In the genomic region with DNA sequence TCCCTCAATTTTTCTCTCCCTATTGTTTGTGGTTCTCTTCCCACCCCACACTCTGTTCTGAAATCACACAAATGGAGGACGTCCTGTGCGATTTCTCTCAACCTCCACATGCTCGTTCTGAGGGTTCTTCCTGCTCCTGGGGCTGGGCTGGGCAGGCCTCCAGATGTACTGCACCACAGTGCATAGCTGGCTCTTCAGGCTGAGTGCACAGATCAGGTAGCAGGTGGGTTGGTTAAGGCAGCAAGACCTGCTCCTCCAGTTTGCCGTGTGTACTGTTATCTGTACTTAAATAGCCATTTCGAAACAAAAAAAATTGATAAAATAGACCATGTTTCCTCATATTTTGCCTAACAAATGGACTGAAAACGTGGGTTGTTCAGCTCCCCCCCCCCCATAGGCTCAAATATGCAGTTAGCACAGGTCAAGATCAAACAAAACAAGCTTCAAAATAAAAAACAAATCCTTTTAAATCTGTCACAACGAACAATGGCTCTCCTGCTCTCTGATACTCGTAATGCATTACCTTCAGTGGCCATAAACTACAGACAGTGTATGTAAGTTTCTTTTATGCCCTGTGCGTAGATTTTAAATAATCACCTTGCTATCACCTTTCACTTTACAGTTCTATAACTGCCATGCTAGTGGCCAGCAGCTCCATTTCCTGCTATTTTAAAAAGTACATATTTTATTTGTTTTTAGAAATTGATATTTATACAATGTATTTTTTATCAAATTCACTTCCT, we compare ENCODE assay signal across 23 mouse cellular contexts. TPM values are rescaled to one million over a fixed set of nuclear protein-coding genes. Genes with fewer than 3 reads are reported as not detected.
DNase-seq lines count a peak whose midpoint lies in the region; ATAC-seq and TF ChIP-seq lines count a peak whose summit lies in the region.
"Had no signal": no experiment of that assay in that cellular context is flagged by ENCODE, and none has a peak within 500 bp of the region (broad histone marks: within the 10 kb centered on the region; RNA-seq: fewer than 3 reads in every experiment).

No protein-coding gene starts in this region.

- TF ChIP-seq CTCF in lung, postnatal 0 days (IDR thresholded peaks at IDR 0.05): no peak
- no peak for TF ChIP-seq CTCF in stomach, postnatal 0 days (IDR thresholded peaks at IDR 0.05; ENCODE audit: low read depth)

- H3K4me3 ChIP-seq in intestine, embryonic 16.5 days (ENCODE audit: low read length): no peak overlapping the region
- H3K4me3 ChIP-seq in lung, postnatal 0 days (ENCODE audit: low read depth, low read length): no peak overlapping the region
- no peak overlapping the region for H3K4me3 ChIP-seq in stomach, postnatal 0 days (ENCODE audit: low read depth, low read length)
- no peak overlapping the region for H3K4me3 ChIP-seq in hindbrain, embryonic 14.5 days (replicated peaks; ENCODE audit: low read length)
- H3K4me3 ChIP-seq: hindbrain, embryonic 13.5 days; layer of hippocampus, adult 2 months; left cerebral cortex, adult 2 months; limb, embryonic 13.5 days; midbrain, embryonic 12.5 days; myocyte had no signal

- peak; percentile 86 for DNase-seq in urinary bladder, postnatal 14 days (ENCODE audit: low spot score)
- no peak for DNase-seq in urinary bladder, postnatal 4 days (ENCODE audit: low spot score in 2 of 2)
- peak; percentile 88 for DNase-seq in lung, postnatal 0 days (ENCODE audit: low spot score)
- peak; percentile 82 for DNase-seq in stomach, postnatal 0 days (ENCODE audit: low spot score)
- no peak for DNase-seq in MN1 (ENCODE audit: low spot score)
- DNase-seq in left cerebral cortex, postnatal 25 days (ENCODE audit: low spot score in 2 of 2): no peak
- DNase-seq in hindbrain, embryonic 14.5 days (ENCODE audit: low spot score): no peak
- DNase-seq: heart, adult 18-20 months; kidney, adult 9 months; spleen, adult 18-20 months had no signal

- H3K27ac ChIP-seq in intestine, embryonic 16.5 days (ENCODE audit: low read length): no peak overlapping the region
- peak overlapping the region; percentile 49; the same call in 1 of the 2 replicates for H3K27ac ChIP-seq in lung, postnatal 0 days (ENCODE audit: low read length)
- H3K27ac ChIP-seq in stomach, postnatal 0 days (replicated peaks): no peak overlapping the region; the same call in 1 of the 2 replicates
- H3K27ac ChIP-seq in hindbrain, embryonic 14.5 days: no peak overlapping the region
- H3K27ac ChIP-seq: hindbrain, embryonic 13.5 days; layer of hippocampus, adult 2 months; left cerebral cortex, adult 2 months; limb, embryonic 13.5 days; midbrain, embryonic 12.5 days had no signal

- peak; percentile 99 for ATAC-seq in intestine, embryonic 16.5 days
- peak; percentile 97 for ATAC-seq in lung, postnatal 0 days
- peak; percentile 93 for ATAC-seq in stomach, postnatal 0 days (ENCODE audit: low FRiP score, low TSS enrichment)
- no peak for ATAC-seq in hindbrain, embryonic 14.5 days (ENCODE audit: low FRiP score)
- ATAC-seq: activated CD4-positive, CD25-positive, alpha-beta regulatory T cell, adult 4 months had no signal

- H3K27me3 ChIP-seq in intestine, embryonic 16.5 days (replicated peaks; ENCODE audit: control insufficient read depth, insufficient read depth, low read length): peaks cover 24% of the 10 kb centered on the region
- H3K27me3 ChIP-seq in lung, postnatal 0 days (replicated peaks; ENCODE audit: insufficient read depth, low read length): peaks cover 24% of the 10 kb centered on the region
- peaks cover 12% of the 10 kb centered on the region; the same call in 1 of the 2 replicates for H3K27me3 ChIP-seq in stomach, postnatal 0 days (ENCODE audit: control insufficient read depth, insufficient read depth, low read length)
- peaks cover 62% of the 10 kb centered on the region for H3K27me3 ChIP-seq in hindbrain, embryonic 14.5 days (ENCODE audit: control insufficient read depth, insufficient read depth, low read length)

- no peaks in the 10 kb centered on the region for H3K36me3 ChIP-seq in intestine, embryonic 16.5 days (ENCODE audit: control insufficient read depth, insufficient read depth, low read length)
- H3K36me3 ChIP-seq in lung, postnatal 0 days (ENCODE audit: insufficient read depth, low read length): no peaks in the 10 kb centered on the region
- H3K36me3 ChIP-seq in stomach, postnatal 0 days (ENCODE audit: control insufficient read depth, insufficient read depth, low read length): no peaks in the 10 kb centered on the region
- H3K36me3 ChIP-seq in hindbrain, embryonic 14.5 days (replicated peaks; ENCODE audit: control insufficient read depth, insufficient read depth): no peaks in the 10 kb centered on the region
- H3K36me3 ChIP-seq: hindbrain, embryonic 13.5 days; limb, embryonic 13.5 days; midbrain, embryonic 12.5 days had no signal

- H3K4me1 ChIP-seq in intestine, embryonic 16.5 days (ENCODE audit: control insufficient read depth, insufficient read depth, low read length): peaks cover 8% of the 10 kb centered on the region
- peaks cover 7% of the 10 kb centered on the region; the same call in 1 of the 2 replicates for H3K4me1 ChIP-seq in lung, postnatal 0 days (ENCODE audit: insufficient read depth, low read depth, low read length)
- H3K4me1 ChIP-seq in stomach, postnatal 0 days (replicated peaks; ENCODE audit: control insufficient read depth, insufficient read depth): peaks cover 4% of the 10 kb centered on the region; the same call in 1 of the 2 replicates
- 0 out of 2 replicates have a peak, but pooled peaks cover 12% of the 10 kb centered on the region for H3K4me1 ChIP-seq in hindbrain, embryonic 14.5 days (replicated peaks; ENCODE audit: control insufficient read depth, insufficient read depth, low read length)

- intact Hi-C loops in left cerebral cortex, postnatal 25 days (cut with DNase I): no loop called here

- no peaks in the 10 kb centered on the region for H3K9me3 ChIP-seq in intestine, embryonic 16.5 days (ENCODE audit: control insufficient read depth, low read length)
- no peaks in the 10 kb centered on the region for H3K9me3 ChIP-seq in lung, postnatal 0 days (ENCODE audit: low read length)
- no peaks in the 10 kb centered on the region for H3K9me3 ChIP-seq in stomach, postnatal 0 days (ENCODE audit: control insufficient read depth, low read length)
- H3K9me3 ChIP-seq in hindbrain, embryonic 14.5 days (ENCODE audit: control insufficient read depth, low read length): no peaks in the 10 kb centered on the region
- H3K9me3 ChIP-seq: hindbrain, embryonic 13.5 days; limb, embryonic 13.5 days; midbrain, embryonic 12.5 days had no signal

- no peak overlapping the region for H3K9ac ChIP-seq in intestine, embryonic 16.5 days (ENCODE audit: low read depth, low read length)
- H3K9ac ChIP-seq in lung, postnatal 0 days (replicated peaks; ENCODE audit: low read depth): no peak overlapping the region
- H3K9ac ChIP-seq in stomach, postnatal 0 days (ENCODE audit: low read length): no peak overlapping the region
- H3K9ac ChIP-seq in hindbrain, embryonic 14.5 days: no peak overlapping the region
- H3K9ac ChIP-seq: hindbrain, embryonic 13.5 days; limb, embryonic 13.5 days; midbrain, embryonic 12.5 days had no signal

- H3K4me2 ChIP-seq in intestine, embryonic 16.5 days (ENCODE audit: low read depth, low read length): peak overlapping the region; percentile 25; the same call in 1 of the 2 replicates
- H3K4me2 ChIP-seq in lung, postnatal 0 days (replicated peaks; ENCODE audit: low read depth, low read length): no peak overlapping the region
- peak overlapping the region; percentile 26; the same call in 1 of the 2 replicates for H3K4me2 ChIP-seq in stomach, postnatal 0 days (replicated peaks; ENCODE audit: low read depth)
- H3K4me2 ChIP-seq in hindbrain, embryonic 14.5 days (replicated peaks): no peak overlapping the region
- H3K4me2 ChIP-seq: hindbrain, embryonic 13.5 days; limb, embryonic 13.5 days; midbrain, embryonic 12.5 days had no signal

- 45% methylated on average over 9 of the region's 9 CpGs for WGBS in intestine, embryonic 16.5 days
- WGBS in lung, postnatal 0 days: 37% methylated on average over 9 of the region's 9 CpGs
- 53% methylated on average over 9 of the region's 9 CpGs for WGBS in stomach, postnatal 0 days
- 78% methylated on average over 9 of the region's 9 CpGs for WGBS in hindbrain, embryonic 14.5 days

- peak; percentile 50; the same call in 1 of the 2 replicates for TF ChIP-seq EP300 in lung, postnatal 0 days (IDR thresholded peaks at IDR 0.05)
- no peak for TF ChIP-seq EP300 in stomach, postnatal 0 days (optimal IDR thresholded peaks at IDR 0.05)

RNA-seq across cellular contexts. Expression of gene Mcidas, which starts 7.1 kb away (rescaled TPM):
- polyA plus RNA-seq in intestine, embryonic 16.5 days (2015; fragmentation: Nextera tagmentation; extraction: Ambion mirVana): 0.05 TPM in 1 of 2 replicates, not detected in the other
- polyA plus RNA-seq in lung, postnatal 0 days (2015; fragmentation: Nextera tagmentation; extraction: Ambion mirVana): 1.1 and 1.5 TPM in 2 replicates
- polyA plus RNA-seq in stomach, postnatal 0 days (2015; fragmentation: Nextera tagmentation; extraction: Ambion mirVana): 0.11 and 0.17 TPM in 2 replicates
- under 1 TPM; 0.18 to 0.44 TPM for total RNA-seq in left cerebral cortex, postnatal 25 days (2021)
- 0.86 and 1.2 TPM in 2 replicates for polyA plus RNA-seq in hindbrain, embryonic 14.5 days (2014; fragmentation: Nextera tagmentation; extraction: Ambion mirVana)
- total RNA-seq: adrenal gland, postnatal 4 days; heart, adult 18-20 months; neutrophil, adult 5-6 weeks had no signal
- polyA plus RNA-seq: heart, postnatal 0 days; limb, embryonic 13.5 days; liver, embryonic 16.5 days; myocyte; testis, adult 2 months had no signal

RNA-seq across cellular contexts. Expression of gene Ccno, which starts 13.1 kb away (rescaled TPM):
- 0.13 and 0.32 TPM in 2 replicates for polyA plus RNA-seq in intestine, embryonic 16.5 days (2015; fragmentation: Nextera tagmentation; extraction: Ambion mirVana)
- polyA plus RNA-seq in lung, postnatal 0 days (2015; fragmentation: Nextera tagmentation; extraction: Ambion mirVana): 6.0 and 6.2 TPM in 2 replicates
- polyA plus RNA-seq in stomach, postnatal 0 days (2015; fragmentation: Nextera tagmentation; extraction: Ambion mirVana): 0.21 and 0.41 TPM in 2 replicates
- total RNA-seq in left cerebral cortex, postnatal 25 days (2021): 1 to 10 TPM; 1.6 to 1.9 TPM
- polyA plus RNA-seq in hindbrain, embryonic 14.5 days (2014; fragmentation: Nextera tagmentation; extraction: Ambion mirVana): 1.0 and 2.1 TPM in 2 replicates
- polyA plus RNA-seq: activated CD4-positive, CD25-positive, alpha-beta regulatory T cell, adult 4 months had no signal

RNA-seq across cellular contexts. Expression of gene Cdc20b, which starts 34.2 kb away (rescaled TPM):
- polyA plus RNA-seq in intestine, embryonic 16.5 days (2015; fragmentation: Nextera tagmentation; extraction: Ambion mirVana): not detected in 2 replicates
- polyA plus RNA-seq in lung, postnatal 0 days (2015; fragmentation: Nextera tagmentation; extraction: Ambion mirVana): 0.47 and 0.73 TPM in 2 replicates
- not detected in 2 replicates for polyA plus RNA-seq in stomach, postnatal 0 days (2015; fragmentation: Nextera tagmentation; extraction: Ambion mirVana)
- not detected for total RNA-seq in left cerebral cortex, postnatal 25 days (2021)
- polyA plus RNA-seq in hindbrain, embryonic 14.5 days (2014; fragmentation: Nextera tagmentation; extraction: Ambion mirVana): 0.17 and 0.96 TPM in 2 replicates
- total RNA-seq: adrenal gland, postnatal 4 days; heart, adult 18-20 months; neutrophil, adult 5-6 weeks had no signal
- polyA plus RNA-seq: heart, postnatal 0 days; limb, embryonic 13.5 days; liver, embryonic 16.5 days; myocyte had no signal

RNA-seq across cellular contexts. Expression of gene Gpx8, which starts 45.5 kb away (rescaled TPM):
- 80.4 and 91.0 TPM in 2 replicates for polyA plus RNA-seq in intestine, embryonic 16.5 days (2015; fragmentation: Nextera tagmentation; extraction: Ambion mirVana)
- 132 and 135 TPM in 2 replicates for polyA plus RNA-seq in lung, postnatal 0 days (2015; fragmentation: Nextera tagmentation; extraction: Ambion mirVana)
- 96.8 and 104 TPM in 2 replicates for polyA plus RNA-seq in stomach, postnatal 0 days (2015; fragmentation: Nextera tagmentation; extraction: Ambion mirVana)
- total RNA-seq in left cerebral cortex, postnatal 25 days (2021): 1 to 10 TPM; 9.6 to 9.8 TPM
- 58.6 and 67.1 TPM in 2 replicates for polyA plus RNA-seq in hindbrain, embryonic 14.5 days (2014; fragmentation: Nextera tagmentation; extraction: Ambion mirVana)
- total RNA-seq: neutrophil, adult 5-6 weeks had no signal
- polyA plus RNA-seq: activated CD4-positive, CD25-positive, alpha-beta regulatory T cell, adult 4 months had no signal

Comparison
In these comparisons a context has a peak if more than half of its experiments do, and no peak if none do; other contexts are left out.
1. DNase-seq: peak in urinary bladder, postnatal 14 days (single experiment), lung, postnatal 0 days (single experiment) and stomach, postnatal 0 days (single experiment); none in urinary bladder, postnatal 4 days (0 of 2), MN1 (single experiment), left cerebral cortex, postnatal 25 days (0 of 2) and hindbrain, embryonic 14.5 days (single experiment).
2. H3K4me2 ChIP-seq: peak in intestine, embryonic 16.5 days (single experiment) and stomach, postnatal 0 days (single experiment); none in lung, postnatal 0 days (single experiment) and hindbrain, embryonic 14.5 days (single experiment).